Comparison of ENCODE assay signal across 8 mouse cellular contexts in genomic region chr2:130283854-130284654, GRCm38 (mm10). TPM values are rescaled to one million over a fixed set of nuclear protein-coding genes. Genes with fewer than 3 reads are reported as not detected.
DNase-seq lines count a peak whose midpoint lies in the region; ATAC-seq and TF ChIP-seq lines count a peak whose summit lies in the region.

TSS of gene Idh3b (minus strand) at chr2:130284547.

- H3K4me3 ChIP-seq in C2C12 (ENCODE audit: insufficient read depth, poor library complexity, severe bottlenecking): peak within 1 kb of the TSS; percentile 99
- peak within 1 kb of the TSS; percentile 95 for H3K4me3 ChIP-seq in heart, embryonic 11.5 days (ENCODE audit: low read depth, low read length)
- H3K4me3 ChIP-seq in kidney, embryonic 15.5 days (replicated peaks): peak within 1 kb of the TSS; percentile 68
- peak within 1 kb of the TSS; percentile 85 for H3K4me3 ChIP-seq in limb, embryonic 15.5 days
- H3K4me3 ChIP-seq in midbrain, postnatal 0 days (ENCODE audit: low read depth, low read length): peak within 1 kb of the TSS; percentile 73

- H3K9ac ChIP-seq in heart, embryonic 11.5 days (ENCODE audit: low read depth, low read length): peak within 1 kb of the TSS; percentile 93
- peak within 1 kb of the TSS; percentile 91 for H3K9ac ChIP-seq in kidney, embryonic 15.5 days
- H3K9ac ChIP-seq in limb, embryonic 15.5 days: peak within 1 kb of the TSS; percentile 82
- H3K9ac ChIP-seq in midbrain, postnatal 0 days (replicated peaks; ENCODE audit: low read length, poor library complexity, severe bottlenecking): peak within 1 kb of the TSS; percentile 74

- peak; percentile 97 for DNase-seq in brain, embryonic 14.5 days (ENCODE audit: low read depth)
- peak; percentile 91 for DNase-seq in midbrain, postnatal 0 days (ENCODE audit: low spot score)
- peak; percentile 77 to 90 for DNase-seq in spleen, postnatal 10 days (ENCODE audit: low spot score in 2 of 2)

- H3K36me3 ChIP-seq in C2C12 (ENCODE audit: control insufficient read depth, insufficient read depth): peaks cover 35% of the 10 kb centered on the region
- H3K36me3 ChIP-seq in heart, embryonic 11.5 days (ENCODE audit: control insufficient read depth, insufficient read depth, low read length): peaks cover 11% of the 10 kb centered on the region
- peaks cover 36% of the 10 kb centered on the region for H3K36me3 ChIP-seq in kidney, embryonic 15.5 days
- H3K36me3 ChIP-seq in limb, embryonic 15.5 days: peaks cover 28% of the 10 kb centered on the region
- peaks cover 19% of the 10 kb centered on the region for H3K36me3 ChIP-seq in midbrain, postnatal 0 days (ENCODE audit: insufficient read depth, low read length)

- H3K9me3 ChIP-seq in heart, embryonic 11.5 days (replicated peaks; ENCODE audit: control insufficient read depth, low read length): no peaks in the 10 kb centered on the region
- no peaks in the 10 kb centered on the region for H3K9me3 ChIP-seq in kidney, embryonic 15.5 days (replicated peaks)
- H3K9me3 ChIP-seq in limb, embryonic 15.5 days: no peaks in the 10 kb centered on the region
- no peaks in the 10 kb centered on the region for H3K9me3 ChIP-seq in midbrain, postnatal 0 days (ENCODE audit: low read length)

- H3ac ChIP-seq in C2C12 (ENCODE audit: control insufficient read depth, insufficient read length, low read depth): peak within 1 kb of the TSS; percentile 94

- peak; percentile 92 for ATAC-seq in erythroblast, adult 5-6 weeks (replicated peaks; ENCODE audit: low FRiP score, poor library complexity, severe bottlenecking)
- peak; percentile 78 for ATAC-seq in heart, embryonic 11.5 days (replicated peaks; ENCODE audit: insufficient number of reproducible peaks, low FRiP score, low TSS enrichment)
- ATAC-seq in kidney, embryonic 15.5 days (replicated peaks; ENCODE audit: low FRiP score): peak; percentile 84
- peak; percentile 81 for ATAC-seq in limb, embryonic 15.5 days (ENCODE audit: insufficient number of reproducible peaks, low FRiP score, low TSS enrichment, low read depth)
- peak; percentile 90 for ATAC-seq in midbrain, postnatal 0 days (ENCODE audit: low FRiP score)

- no peaks in the 10 kb centered on the region for H3K27me3 ChIP-seq in C2C12 (ENCODE audit: control insufficient read depth, insufficient read depth, insufficient read length)
- H3K27me3 ChIP-seq in heart, embryonic 11.5 days (ENCODE audit: control insufficient read depth, insufficient read depth, low read length): no peaks in the 10 kb centered on the region
- no peaks in the 10 kb centered on the region for H3K27me3 ChIP-seq in kidney, embryonic 15.5 days
- H3K27me3 ChIP-seq in limb, embryonic 15.5 days: no peaks in the 10 kb centered on the region
- H3K27me3 ChIP-seq in midbrain, postnatal 0 days (ENCODE audit: insufficient read depth, low read length): no peaks in the 10 kb centered on the region

- H3K79me3 ChIP-seq in C2C12 (ENCODE audit: low read depth): peaks cover 39% of the 10 kb centered on the region

- peak within 1 kb of the TSS; percentile 93 for H3K4me2 ChIP-seq in heart, embryonic 11.5 days
- peak within 1 kb of the TSS; percentile 74 for H3K4me2 ChIP-seq in kidney, embryonic 15.5 days
- peak within 1 kb of the TSS; percentile 92 for H3K4me2 ChIP-seq in limb, embryonic 15.5 days
- peak within 1 kb of the TSS; percentile 93 for H3K4me2 ChIP-seq in midbrain, postnatal 0 days (ENCODE audit: low read depth, low read length, poor library complexity, severe bottlenecking)

- WGBS in heart, embryonic 11.5 days (ENCODE audit: insufficient replicate concordance): under 1% methylated on average over 51 of the region's 51 CpGs
- WGBS in kidney, embryonic 15.5 days: under 1% methylated on average over 51 of the region's 51 CpGs
- under 1% methylated on average over 51 of the region's 51 CpGs for WGBS in limb, embryonic 15.5 days
- under 1% methylated on average over 50 of the region's 51 CpGs for WGBS in midbrain, postnatal 0 days

- peak within 1 kb of the TSS; percentile 89 for H3K27ac ChIP-seq in heart, embryonic 11.5 days (ENCODE audit: low read depth, low read length)
- peak within 1 kb of the TSS; percentile 88 for H3K27ac ChIP-seq in kidney, embryonic 15.5 days
- H3K27ac ChIP-seq in limb, embryonic 15.5 days: peak within 1 kb of the TSS; percentile 54
- H3K27ac ChIP-seq in midbrain, postnatal 0 days (ENCODE audit: low read depth, low read length): peak within 1 kb of the TSS; percentile 60

- H3K79me2 ChIP-seq in C2C12 (ENCODE audit: control insufficient read depth, insufficient read depth): peaks cover 51% of the 10 kb centered on the region

- TF ChIP-seq CTCF in C2C12 (IDR thresholded peaks at IDR 0.05; ENCODE audit: control insufficient read depth, insufficient read depth, insufficient read length): no peak
- no peak for TF ChIP-seq CTCF in brain, embryonic 14.5 days (IDR thresholded peaks at IDR 0.05; ENCODE audit: borderline replicate concordance, extremely low read depth, insufficient read depth, insufficient read length)
- no peak for TF ChIP-seq CTCF in midbrain, postnatal 0 days (IDR thresholded peaks at IDR 0.05)

- TF ChIP-seq POLR2A in brain, embryonic 14.5 days (IDR thresholded peaks at IDR 0.05; ENCODE audit: borderline replicate concordance, extremely low read depth, insufficient read depth, insufficient read length, poor library complexity, severe bottlenecking): no peak

- H3K4me1 ChIP-seq in heart, embryonic 11.5 days (ENCODE audit: control insufficient read depth, insufficient read depth, low read length): peaks cover 5% of the 10 kb centered on the region; the same call in 1 of the 2 replicates
- peaks cover 20% of the 10 kb centered on the region for H3K4me1 ChIP-seq in kidney, embryonic 15.5 days
- H3K4me1 ChIP-seq in limb, embryonic 15.5 days: peaks cover 12% of the 10 kb centered on the region
- 0 out of 2 replicates have a peak, but pooled peaks cover 3% of the 10 kb centered on the region for H3K4me1 ChIP-seq in midbrain, postnatal 0 days (ENCODE audit: insufficient read depth, low read length)

TF ChIP-seq in C2C12, 6 proteins besides CTCF, POLR2A, EP300 and RAD21:
- TF ChIP-seq MYOG (IDR thresholded peaks at IDR 0.05; ENCODE audit: control insufficient read depth, extremely low read depth, insufficient read length) (no peak), MAX (IDR thresholded peaks at IDR 0.05) (peak; percentile 40), FOSL1 (IDR thresholded peaks at IDR 0.05; ENCODE audit: insufficient read depth, low read length, poor library complexity, severe bottlenecking) (no peak), USF1 (IDR thresholded peaks at IDR 0.05; ENCODE audit: low read depth) (no peak), MYOD1 (IDR thresholded peaks at IDR 0.05; ENCODE audit: control insufficient read depth, insufficient read length, low read depth) (no peak), CEBPB (IDR thresholded peaks at IDR 0.05; ENCODE audit: low read depth) (no peak)

RNA-seq across cellular contexts. Expression of gene Idh3b, which starts in this region (rescaled TPM):
- polyA plus RNA-seq in C2C12 (2012; fragmentation: generic; extraction: Trizol): 144 TPM
- polyA plus RNA-seq in brain, embryonic 14.5 days (2012; rRNA removed): 162 and 203 TPM in 2 replicates
- total RNA-seq in erythroblast, adult 5-6 weeks (2015; ENCODE audit: low replicate concordance): 44.5 and 51.5 TPM in 2 replicates
- 19.8 and 27.0 TPM in 2 replicates for total RNA-seq in erythroblast, adult 5-6 weeks (2017; ENCODE audit: low replicate concordance)
- 234 and 249 TPM in 2 replicates for polyA plus RNA-seq in heart, embryonic 11.5 days (2014; fragmentation: Nextera tagmentation; extraction: Ambion mirVana)
- 188 and 191 TPM in 2 replicates for polyA plus RNA-seq in kidney, embryonic 15.5 days (2015; fragmentation: Nextera tagmentation; extraction: Ambion mirVana)
- 144 and 154 TPM in 2 replicates for polyA plus RNA-seq in limb, embryonic 15.5 days (2015; fragmentation: Nextera tagmentation; extraction: Ambion mirVana)
- 141 and 149 TPM in 2 replicates for total RNA-seq in midbrain, postnatal 0 days (2014; rRNA removed)
- 176 and 194 TPM in 2 replicates for polyA plus RNA-seq in midbrain, postnatal 0 days (2015; fragmentation: Nextera tagmentation; extraction: Ambion mirVana)

Comparison
In these comparisons a context has a peak if more than half of its experiments do, and no peak if none do; other contexts are left out.
1. Peak in every context shown above with its lines: DNase-seq, ATAC-seq, H3K4me3 ChIP-seq and H3K27ac ChIP-seq.